Comparison of ENCODE assay signal across 11 mouse cellular contexts in genomic region chr9:60510876-60511275, GRCm38 (mm10). TPM values are rescaled to one million over a fixed set of nuclear protein-coding genes. Genes with fewer than 3 reads are reported as not detected.
A peak's percentile ranks its signal among the peaks of the same experiment; 100 is the strongest.
DNase-seq lines count a peak whose midpoint lies in the region; ATAC-seq lines count a peak whose summit lies in the region.
"Had no signal": no experiment of that assay in that cellular context is flagged by ENCODE, and none has a peak within 500 bp of the region (broad histone marks: within the 10 kb centered on the region; RNA-seq: fewer than 3 reads in every experiment).

No protein-coding gene starts in this region.

- no peak overlapping the region for H3K4me3 ChIP-seq in kidney, embryonic 14.5 days (ENCODE audit: low read length)
- H3K4me3 ChIP-seq: myocyte had no signal

- no peak overlapping the region for H3K9ac ChIP-seq in kidney, embryonic 14.5 days (ENCODE audit: low read depth, low read length)

- intact Hi-C loops in heart, postnatal 14 days (cut with DNase I) = no loop called here

- H3K36me3 ChIP-seq in kidney, embryonic 14.5 days (ENCODE audit: control insufficient read depth, insufficient read depth, low read length) = no peaks in the 10 kb centered on the region

- H3K27ac ChIP-seq in kidney, embryonic 14.5 days (ENCODE audit: low read depth, low read length) = peak overlapping the region; percentile 48; the same call in 1 of the 2 replicates

- no peak for DNase-seq in kidney, adult 8-10 months
- peak; percentile 61 to 62 for DNase-seq in heart, adult 18-20 months
- DNase-seq in heart, postnatal 14 days = peak; percentile 59
- peak; percentile 58 to 67 for DNase-seq in kidney, postnatal 4 days
- no peak for DNase-seq in layer of hippocampus, postnatal 14 days (ENCODE audit: low spot score in 2 of 2)
- DNase-seq in cerebellum, postnatal 10 days = no peak
- DNase-seq in right cerebral cortex, postnatal 10 days (ENCODE audit: low spot score in 2 of 2) = no peak
- DNase-seq: lung, postnatal 36 days had no signal

- no peaks in the 10 kb centered on the region for H3K9me3 ChIP-seq in kidney, embryonic 14.5 days (ENCODE audit: control insufficient read depth, low read length)

- 0 out of 2 replicates have a peak, but pooled peaks have one; percentile 42 for ATAC-seq in kidney, embryonic 14.5 days (ENCODE audit: low FRiP score, low TSS enrichment)
- ATAC-seq: CD4-positive, CD25-positive, alpha-beta regulatory T cell, adult 4 months had no signal

- peaks cover 37% of the 10 kb centered on the region for H3K4me1 ChIP-seq in kidney, embryonic 14.5 days (ENCODE audit: control insufficient read depth, insufficient read depth, low read length)

- H3K4me2 ChIP-seq in kidney, embryonic 14.5 days (replicated peaks; ENCODE audit: low read depth, low read length) = no peak overlapping the region

- H3K27me3 ChIP-seq in kidney, embryonic 14.5 days (ENCODE audit: control insufficient read depth, insufficient read depth, low read length) = no peaks in the 10 kb centered on the region

- 46% methylated on average over 6 of the region's 6 CpGs for WGBS in kidney, embryonic 14.5 days

RNA-seq across cellular contexts. Expression of gene Thsd4, which starts 11.0 kb away (rescaled TPM):
- 24.9 and 38.7 TPM in 2 replicates for polyA plus RNA-seq in kidney, embryonic 14.5 days (2014; fragmentation: Nextera tagmentation; extraction: Ambion mirVana)
- total RNA-seq in heart, adult 18-20 months (2021) = 1 to 10 TPM; 4.4 to 4.7 TPM
- 10 to 100 TPM; 10.5 to 11.8 TPM for total RNA-seq in heart, postnatal 14 days (2021)
- total RNA-seq in layer of hippocampus, postnatal 14 days (2021) = 10 to 100 TPM; 36.4 to 37.8 TPM
- polyA plus RNA-seq: CD4-positive, CD25-positive, alpha-beta regulatory T cell, adult 4 months had no signal

Comparison
In these comparisons a context has a peak if more than half of its experiments do, and no peak if none do; other contexts are left out.
1. DNase-seq: peak in heart, adult 18-20 months (2 of 2), heart, postnatal 14 days (2 of 2) and kidney, postnatal 4 days (2 of 2); none in kidney, adult 8-10 months (0 of 2), layer of hippocampus, postnatal 14 days (0 of 2), cerebellum, postnatal 10 days (0 of 2) and right cerebral cortex, postnatal 10 days (0 of 2).